Mouse (Mus musculus): ENCODE measurements around the gene Pofut2.

GRCm38 (mm10) chr10:77272980-77273730, 14.1 kb downstream of the Pofut2 start:
- no peak for TF ChIP-seq POLR2A (IDR thresholded peaks at IDR 0.05; ENCODE audit: low read depth, low read length)
- TF ChIP-seq CTCF (IDR thresholded peaks at IDR 0.05; ENCODE audit: extremely low read depth, insufficient read length, insufficient replicate concordance, low read depth, low read length): no peak

Measured in small intestine, adult 2 months (tissue).